Mouse (Mus musculus) E14TG2a.4 (cell line): ENCODE measurements at regions not wholly inside any gene's neighbourhood (a gene's known extent, or its start where the extent isn't known, plus 50 kb on each side); places are given as distances from the start of the nearest gene placed in this dataset.

Experiments used
- CTCF ChIP-seq: conservative IDR thresholded peaks from 2 replicates; pipeline ENCODE4 v1.5.1; 2014; ENCODE audit warnings: low read length
- NANOG ChIP-seq: IDR thresholded peaks from 2 replicates; pipeline ENCODE4 v1.6.1; 2014; ENCODE audit warnings: borderline replicate concordance, low read length, mixed read lengths
- POU5F1 ChIP-seq: IDR thresholded peaks from 2 replicates; pipeline ENCODE4 v1.6.1; 2014; ENCODE audit warnings: low read length, borderline replicate concordance

GRCm38 (mm10) chr8:25445968-25446367 lies 621.8 kb upstream of the Adam5 start:
- TF ChIP-seq CTCF (no peak), POU5F1 (no peak), NANOG (no peak)
